Mouse (Mus musculus): ENCODE measurements around the gene Immp2l. TPM values are rescaled to one million over a fixed set of nuclear protein-coding genes. Genes with fewer than 3 reads are reported as not detected.

Gene Immp2l
- polyA plus RNA-seq, 1 experiment from 2014 or later: 6.9 TPM

DNA sequence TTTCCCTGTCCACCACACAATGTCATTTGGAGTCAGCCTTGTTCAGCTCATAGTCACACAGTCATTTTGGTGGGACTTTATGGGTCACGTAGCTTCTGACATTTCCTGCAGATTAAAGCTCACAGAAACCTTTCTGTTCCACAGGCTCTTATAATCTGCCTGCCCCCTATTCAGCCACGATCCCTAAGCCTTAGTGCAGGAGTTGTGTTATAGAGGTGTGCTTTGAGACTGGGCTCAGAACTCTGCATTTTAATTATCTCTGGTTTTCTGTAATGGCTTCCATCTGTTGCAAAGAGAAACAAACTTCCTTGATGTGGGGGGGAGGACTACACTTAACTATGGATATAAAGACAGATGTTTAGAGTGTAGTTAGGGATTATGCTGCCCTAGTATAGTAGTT is 234.0 kb downstream of the Immp2l start:
- Histone ChIP-seq H3K27ac (ENCODE audit: low read length) (no peak overlapping the region), H3K27me3 (replicated peaks; ENCODE audit: control insufficient read depth, insufficient read depth, low read length) (no peaks in the 10 kb centered on the region), H3K9ac (replicated peaks; ENCODE audit: low read depth, low read length) (no peak overlapping the region), H3K4me2 (ENCODE audit: low read length) (no peak overlapping the region), H3K36me3 (ENCODE audit: control insufficient read depth, insufficient read depth) (no peaks in the 10 kb centered on the region), H3K4me1 (replicated peaks; ENCODE audit: control insufficient read depth, insufficient read depth, low read length) (no peaks in the 10 kb centered on the region), H3K4me3 (replicated peaks; ENCODE audit: low read length) (no peak overlapping the region), H3K9me3 (ENCODE audit: control insufficient read depth, low read length) (no peaks in the 10 kb centered on the region)
- ATAC-seq: no peak
- 34% methylated on average over 2 of the region's 2 CpGs for WGBS

DNA sequence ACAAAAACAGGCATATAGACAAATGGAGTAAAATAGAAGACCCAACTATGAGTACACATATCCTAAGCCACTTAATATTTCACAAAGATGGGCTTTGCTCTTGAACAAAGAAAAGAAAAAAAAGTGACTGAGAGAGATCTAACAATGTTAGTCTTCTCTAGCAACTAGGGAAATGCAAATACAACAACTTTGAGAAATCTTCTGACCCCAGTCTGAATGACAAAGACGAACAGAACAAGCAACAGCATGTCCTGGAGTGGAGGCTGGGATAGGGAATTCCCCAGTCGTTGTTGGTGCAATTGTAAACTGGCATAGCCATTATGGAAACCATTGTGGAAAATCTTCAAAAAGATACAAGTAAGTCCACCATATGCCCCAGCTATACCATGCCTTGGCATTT is 235.7 kb downstream of the Immp2l start:
- Histone ChIP-seq H3K36me3 (ENCODE audit: control insufficient read depth, insufficient read depth) (no peaks in the 10 kb centered on the region), H3K27ac (ENCODE audit: low read length) (no peak overlapping the region), H3K4me2 (ENCODE audit: low read length) (no peak overlapping the region), H3K4me3 (replicated peaks; ENCODE audit: low read length) (no peak overlapping the region), H3K9me3 (ENCODE audit: control insufficient read depth, low read length) (no peaks in the 10 kb centered on the region), H3K9ac (replicated peaks; ENCODE audit: low read depth, low read length) (no peak overlapping the region), H3K27me3 (replicated peaks; ENCODE audit: control insufficient read depth, insufficient read depth, low read length) (no peaks in the 10 kb centered on the region), H3K4me1 (replicated peaks; ENCODE audit: control insufficient read depth, insufficient read depth, low read length) (no peaks in the 10 kb centered on the region)
- 75% methylated on average over 2 of the region's 2 CpGs for WGBS
- ATAC-seq: no peak

DNA sequence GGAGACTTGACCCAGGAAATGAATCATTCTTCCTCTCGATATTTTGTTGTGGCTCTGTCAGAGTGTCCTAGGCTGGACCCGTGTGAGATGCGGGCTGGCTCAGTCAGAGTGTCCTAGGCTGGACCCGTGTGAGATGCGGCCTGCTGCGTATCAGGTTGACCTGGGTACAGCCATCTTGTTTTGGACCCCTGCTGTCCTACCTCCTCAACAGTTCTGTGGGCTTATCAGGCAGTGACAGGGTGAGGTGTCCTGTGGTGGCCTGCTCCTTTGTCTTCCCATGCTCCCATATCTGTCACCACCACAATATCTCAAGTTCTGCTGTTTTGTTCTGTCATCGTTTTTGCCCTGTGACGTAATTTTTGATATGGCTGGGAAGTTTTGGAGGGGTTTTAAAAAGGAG is 250.2 kb downstream of the Immp2l start:
- whole genome bisulfite sequencing: 89% methylated on average over 8 of the region's 8 CpGs
- no peak overlapping the region for H3K4me3 ChIP-seq (replicated peaks; ENCODE audit: low read length)

DNA sequence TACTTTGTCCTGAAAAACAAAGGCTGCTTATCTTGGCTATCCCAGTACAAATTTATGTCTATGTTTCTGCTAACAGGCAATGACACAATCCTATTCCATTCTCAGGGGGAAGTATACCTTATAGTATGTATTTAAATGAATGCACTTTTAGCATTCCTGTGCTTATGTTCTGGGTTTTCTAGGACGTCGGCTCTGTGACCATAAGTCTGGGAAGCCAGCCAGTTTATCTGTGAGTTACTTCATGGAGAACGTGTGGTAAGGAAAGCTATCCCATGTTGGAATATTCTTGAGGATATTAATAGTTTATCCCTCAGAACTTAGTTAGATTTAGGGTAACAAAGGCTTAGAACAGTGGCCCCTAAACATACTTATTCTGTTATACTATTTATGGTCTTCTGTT is 251.5 kb downstream of the Immp2l start:
- Histone ChIP-seq H3K4me3 (replicated peaks; ENCODE audit: low read length) (no peak overlapping the region), H3K27me3 (replicated peaks; ENCODE audit: control insufficient read depth, insufficient read depth, low read length) (no peaks in the 10 kb centered on the region), H3K36me3 (ENCODE audit: control insufficient read depth, insufficient read depth) (no peaks in the 10 kb centered on the region), H3K9me3 (ENCODE audit: control insufficient read depth, low read length) (no peaks in the 10 kb centered on the region), H3K27ac (ENCODE audit: low read length) (no peak overlapping the region), H3K9ac (replicated peaks; ENCODE audit: low read depth, low read length) (no peak overlapping the region), H3K4me1 (replicated peaks; ENCODE audit: control insufficient read depth, insufficient read depth, low read length) (0 out of 2 replicates have a peak, but pooled peaks cover 2% of the 10 kb centered on the region), H3K4me2 (ENCODE audit: low read length) (no peak overlapping the region)
- no peak for ATAC-seq
- 15% methylated on average over 3 of the region's 3 CpGs for WGBS

More for the DNA sequence above, 250.2 kb downstream of the Immp2l start:
- 0 out of 2 replicates have a peak, but pooled peaks cover 2% of the 10 kb centered on the region for H3K4me1 ChIP-seq (replicated peaks; ENCODE audit: control insufficient read depth, insufficient read depth, low read length)
- no peak overlapping the region for H3K27ac ChIP-seq (ENCODE audit: low read length)
- no peaks in the 10 kb centered on the region for H3K27me3 ChIP-seq (replicated peaks; ENCODE audit: control insufficient read depth, insufficient read depth, low read length)
- H3K9ac ChIP-seq (replicated peaks; ENCODE audit: low read depth, low read length): no peak overlapping the region
- no peaks in the 10 kb centered on the region for H3K9me3 ChIP-seq (ENCODE audit: control insufficient read depth, low read length)
- H3K4me2 ChIP-seq (ENCODE audit: low read length): no peak overlapping the region
- ATAC-seq: no peak
- no peaks in the 10 kb centered on the region for H3K36me3 ChIP-seq (ENCODE audit: control insufficient read depth, insufficient read depth)

DNA sequence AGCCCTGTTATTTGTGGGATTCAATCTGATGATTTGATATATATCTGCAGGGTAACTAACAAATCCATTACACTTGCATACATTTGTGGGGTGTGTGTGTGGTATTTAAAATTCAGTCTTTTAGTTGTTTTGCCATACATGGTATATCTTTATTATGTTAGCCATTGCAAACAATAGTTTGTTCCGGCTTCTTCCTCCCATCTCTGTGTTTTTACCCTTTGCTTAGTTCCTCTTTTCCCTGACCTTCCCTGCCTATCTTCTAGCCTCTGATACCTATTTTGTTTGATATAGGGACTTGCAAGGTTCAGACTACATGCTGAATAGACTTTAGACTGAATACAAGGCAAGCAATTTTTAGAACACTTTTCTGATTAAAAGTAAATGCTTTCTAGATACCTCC is 254.0 kb downstream of the Immp2l start:
- H3K36me3 ChIP-seq (ENCODE audit: control insufficient read depth, insufficient read depth): no peaks in the 10 kb centered on the region
- no peaks in the 10 kb centered on the region for H3K27me3 ChIP-seq (replicated peaks; ENCODE audit: control insufficient read depth, insufficient read depth, low read length)
- H3K9me3 ChIP-seq (ENCODE audit: control insufficient read depth, low read length): no peaks in the 10 kb centered on the region
- ATAC-seq: no peak
- WGBS: 100% methylated on average over 1 of the region's 1 CpGs
- H3K4me1 ChIP-seq (replicated peaks; ENCODE audit: control insufficient read depth, insufficient read depth, low read length): 0 out of 2 replicates have a peak, but pooled peaks cover 2% of the 10 kb centered on the region
- no peak overlapping the region for H3K4me2 ChIP-seq (ENCODE audit: low read length)
- H3K27ac ChIP-seq (ENCODE audit: low read length): no peak overlapping the region
- no peak overlapping the region for H3K4me3 ChIP-seq (replicated peaks; ENCODE audit: low read length)
- H3K9ac ChIP-seq (replicated peaks; ENCODE audit: low read depth, low read length): no peak overlapping the region

DNA sequence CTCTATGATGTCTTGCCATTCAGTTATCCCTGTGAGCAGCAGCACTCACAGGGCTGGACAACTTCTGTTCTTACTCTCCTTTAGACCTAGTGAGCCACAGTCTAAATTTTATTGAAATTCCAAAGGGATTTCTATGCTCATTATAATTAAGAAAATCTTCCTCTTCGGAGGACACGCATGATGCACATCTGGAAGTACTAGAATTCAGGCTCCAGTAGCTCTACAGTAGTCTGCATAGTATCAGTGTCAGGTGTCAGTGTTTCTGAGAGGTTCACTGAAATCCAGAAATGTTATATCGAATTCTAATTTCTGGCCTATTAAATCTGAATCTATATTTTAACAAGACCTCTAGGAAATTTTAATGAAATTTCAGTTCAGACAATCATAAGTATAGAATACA is 265.2 kb downstream of the Immp2l start:
- no peak for ATAC-seq
- WGBS: 93% methylated on average over 3 of the region's 3 CpGs

DNA sequence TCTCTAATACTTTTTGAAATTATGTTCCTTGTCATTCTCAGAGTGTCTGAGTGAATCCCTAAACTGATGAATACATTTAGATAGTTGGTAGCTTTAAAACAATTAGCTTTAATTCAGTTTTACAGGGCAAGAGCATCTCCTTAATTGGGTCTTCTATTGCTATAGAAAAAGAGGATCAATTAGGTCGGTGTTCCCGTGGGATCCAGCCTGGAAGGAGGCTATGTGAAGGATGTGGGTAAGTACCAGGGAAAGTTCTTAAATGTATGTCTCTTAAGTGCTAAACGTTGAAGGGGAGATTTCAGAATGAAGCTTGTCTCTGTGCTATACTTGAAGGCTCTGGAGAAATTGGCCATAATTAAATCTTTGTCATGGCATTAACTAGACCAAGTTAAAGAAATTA is 283.1 kb downstream of the Immp2l start:
- Histone ChIP-seq H3K9me3 (ENCODE audit: control insufficient read depth, low read length) (no peaks in the 10 kb centered on the region), H3K4me3 (replicated peaks; ENCODE audit: low read length) (no peak overlapping the region), H3K27me3 (replicated peaks; ENCODE audit: control insufficient read depth, insufficient read depth, low read length) (no peaks in the 10 kb centered on the region), H3K9ac (replicated peaks; ENCODE audit: low read depth, low read length) (no peak overlapping the region), H3K27ac (ENCODE audit: low read length) (no peak overlapping the region), H3K4me1 (replicated peaks; ENCODE audit: control insufficient read depth, insufficient read depth, low read length) (peaks cover 5% of the 10 kb centered on the region), H3K36me3 (ENCODE audit: control insufficient read depth, insufficient read depth) (no peaks in the 10 kb centered on the region), H3K4me2 (ENCODE audit: low read length) (no peak overlapping the region)
- 14% methylated on average over 3 of the region's 3 CpGs for WGBS
- ATAC-seq: no peak

More for the DNA sequence above, 265.2 kb downstream of the Immp2l start:
- Histone ChIP-seq H3K9me3 (ENCODE audit: control insufficient read depth, low read length) (no peaks in the 10 kb centered on the region), H3K4me3 (replicated peaks; ENCODE audit: low read length) (no peak overlapping the region), H3K36me3 (ENCODE audit: control insufficient read depth, insufficient read depth) (no peaks in the 10 kb centered on the region), H3K4me1 (replicated peaks; ENCODE audit: control insufficient read depth, insufficient read depth, low read length) (no peaks in the 10 kb centered on the region), H3K27me3 (replicated peaks; ENCODE audit: control insufficient read depth, insufficient read depth, low read length) (no peaks in the 10 kb centered on the region), H3K9ac (replicated peaks; ENCODE audit: low read depth, low read length) (no peak overlapping the region), H3K4me2 (ENCODE audit: low read length) (no peak overlapping the region), H3K27ac (ENCODE audit: low read length) (no peak overlapping the region)

DNA sequence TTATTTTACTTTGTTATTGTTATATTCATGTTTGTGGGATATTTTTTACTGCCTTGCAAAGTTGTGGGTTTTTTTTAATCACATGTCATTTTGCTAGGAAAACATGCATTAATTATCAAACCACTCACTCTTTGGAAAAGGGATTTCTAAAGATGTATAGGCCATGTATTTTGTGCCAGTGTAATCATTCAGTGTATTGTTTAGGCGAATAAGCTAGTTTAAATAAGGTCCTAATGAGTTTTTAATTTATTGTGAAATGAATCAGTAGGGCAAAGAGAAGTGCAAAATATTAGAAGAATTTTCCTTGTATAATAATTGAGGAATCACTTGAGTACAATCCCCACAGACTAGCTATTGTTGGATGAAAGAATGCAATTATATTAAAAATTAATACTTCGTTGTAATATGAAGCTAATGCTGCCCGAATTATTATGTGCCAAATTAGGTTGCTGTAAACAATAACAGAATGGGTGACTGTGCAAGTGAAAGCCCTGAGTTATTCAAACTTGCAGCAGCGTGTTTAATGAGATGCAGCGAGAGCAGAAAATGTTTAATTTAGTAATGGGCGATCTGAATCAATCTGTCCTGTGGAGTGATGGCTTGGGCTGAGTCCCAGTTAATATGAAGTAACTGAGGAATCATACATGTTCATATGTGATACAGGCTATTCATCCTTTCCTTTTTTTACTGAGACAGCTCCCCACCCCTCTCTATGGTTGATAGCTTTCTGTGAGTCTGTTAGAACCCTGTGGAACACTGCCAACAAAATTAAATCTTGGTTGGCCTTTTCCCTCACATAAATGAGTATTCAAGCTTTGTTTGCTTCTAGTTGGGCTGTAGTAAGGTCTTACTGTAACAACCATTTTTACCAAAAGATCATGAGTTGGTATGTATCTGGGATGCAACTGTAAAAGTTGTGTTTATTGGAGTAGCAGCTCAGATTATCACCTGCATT is 285.1 kb downstream of the Immp2l start:
- 11% methylated on average over 6 of the region's 6 CpGs for WGBS
- no peak overlapping the region for H3K4me2 ChIP-seq (ENCODE audit: low read length)
- no peaks in the 10 kb centered on the region for H3K27me3 ChIP-seq (replicated peaks; ENCODE audit: control insufficient read depth, insufficient read depth, low read length)
- no peak overlapping the region for H3K4me3 ChIP-seq (replicated peaks; ENCODE audit: low read length)
- peak overlapping the region; percentile 37; the same call in 1 of the 2 replicates for H3K27ac ChIP-seq (ENCODE audit: low read length)
- H3K9me3 ChIP-seq (ENCODE audit: control insufficient read depth, low read length): no peaks in the 10 kb centered on the region
- peaks cover 5% of the 10 kb centered on the region for H3K4me1 ChIP-seq (replicated peaks; ENCODE audit: control insufficient read depth, insufficient read depth, low read length)
- H3K36me3 ChIP-seq (ENCODE audit: control insufficient read depth, insufficient read depth): no peaks in the 10 kb centered on the region
- H3K9ac ChIP-seq (replicated peaks; ENCODE audit: low read depth, low read length): no peak overlapping the region
- ATAC-seq: peak; percentile 94

DNA sequence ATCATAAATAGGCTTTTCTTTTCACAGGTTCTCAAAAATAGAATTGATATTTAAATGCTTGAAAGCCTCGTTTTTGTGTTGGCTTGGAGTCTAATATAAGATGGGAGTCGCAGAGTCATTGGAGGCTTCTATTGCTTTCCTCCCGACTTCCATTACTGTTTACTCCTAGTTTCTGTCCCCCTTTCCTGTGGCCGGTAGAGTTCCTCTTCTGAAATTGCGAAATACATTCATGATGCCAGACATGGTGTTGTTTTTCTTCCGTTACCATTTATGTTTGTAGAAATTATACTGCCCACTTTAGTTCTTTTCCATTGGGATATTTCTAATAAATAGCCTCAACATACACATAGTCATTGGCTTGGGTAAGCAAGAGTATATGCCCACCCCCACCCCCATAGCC is 289.5 kb downstream of the Immp2l start:
- no peaks in the 10 kb centered on the region for H3K9me3 ChIP-seq (ENCODE audit: control insufficient read depth, low read length)
- H3K4me1 ChIP-seq (replicated peaks; ENCODE audit: control insufficient read depth, insufficient read depth, low read length): peaks cover 11% of the 10 kb centered on the region
- H3K4me3 ChIP-seq (replicated peaks; ENCODE audit: low read length): no peak overlapping the region
- no peak overlapping the region for H3K9ac ChIP-seq (replicated peaks; ENCODE audit: low read depth, low read length)
- no peak overlapping the region for H3K27ac ChIP-seq (ENCODE audit: low read length)
- H3K4me2 ChIP-seq (ENCODE audit: low read length): no peak overlapping the region
- 86% methylated on average over 6 of the region's 6 CpGs for WGBS
- ATAC-seq: no peak
- H3K27me3 ChIP-seq (replicated peaks; ENCODE audit: control insufficient read depth, insufficient read depth, low read length): no peaks in the 10 kb centered on the region
- no peaks in the 10 kb centered on the region for H3K36me3 ChIP-seq (ENCODE audit: control insufficient read depth, insufficient read depth)
